Mouse (Mus musculus) kidney, embryonic 15.5 days (tissue): ENCODE data around the gene Ppfibp2. TPM values are rescaled to one million over a fixed set of nuclear protein-coding genes. Genes with fewer than 3 reads are reported as not detected.

Experiments
- ATAC-seq: fragments of 200-750 bp; cut with Nextera tagmentation; replicated peaks from 2 replicates; pipeline ENCODE4 v1.8.0; 2017; ENCODE audit warnings: moderate TSS enrichment; ENCODE audit not compliant: low FRiP score
- H3K27ac ChIP-seq: fragments of 300-500 bp; sonication (generic); 2 replicates; pipeline ENCODE4 v1.5.1; 2015; ENCODE audit warnings: mild to moderate bottlenecking, inconsistent platforms
- H3K27me3 ChIP-seq: fragments of 300-500 bp; sonication (generic); 2 replicates; pipeline ENCODE4 v1.6.1; 2015; ENCODE audit warnings: inconsistent platforms
- H3K36me3 ChIP-seq: fragments of 300-500 bp; sonication (generic); 2 replicates; pipeline ENCODE4 v1.6.1; 2015; ENCODE audit warnings: inconsistent platforms
- H3K4me1 ChIP-seq: fragments of 300-500 bp; sonication (generic); 2 replicates; pipeline ENCODE4 v1.6.1; 2015; ENCODE audit warnings: inconsistent platforms
- H3K4me2 ChIP-seq: fragments of 300-500 bp; sonication (generic); 2 replicates; pipeline ENCODE4 v1.6.1; 2015; ENCODE audit warnings: moderate library complexity, mild to moderate bottlenecking, inconsistent platforms
- H3K4me3 ChIP-seq: fragments of 300-500 bp; sonication (generic); replicated peaks from 2 replicates; pipeline ENCODE4 v1.5.1; 2015; ENCODE audit warnings: mild to moderate bottlenecking, inconsistent platforms
- H3K9ac ChIP-seq: fragments of 300-500 bp; sonication (generic); 2 replicates; pipeline ENCODE4 v1.6.1; 2015; ENCODE audit warnings: mild to moderate bottlenecking, inconsistent platforms
- H3K9me3 ChIP-seq: fragments of 300-500 bp; sonication (generic); replicated peaks from 2 replicates; pipeline ENCODE4 v1.6.1; 2016; ENCODE audit warnings: inconsistent platforms
- WGBS: fragments of 180-500 bp; shearing (Covaris S2); methylation state at CpG from one replicate; pipeline ENCODE4 v1.1.7; 2015; ENCODE audit warnings: mixed read lengths; 5-methylcytosine and 5-hydroxymethylcytosine counted together
- polyA plus RNA-seq: library from polyadenylated mRNA; unstranded; fragments of >200 nt; fragmentation: Nextera tagmentation; extraction: Ambion mirVana; gene quantifications from 2 replicates; pipeline ENCODE4 v1.2.1, GENCODE M21; 2015

The Ppfibp2 gene
- polyA plus RNA-seq, 1 experiment from 2014 or later: 5.6 TPM

DNA sequence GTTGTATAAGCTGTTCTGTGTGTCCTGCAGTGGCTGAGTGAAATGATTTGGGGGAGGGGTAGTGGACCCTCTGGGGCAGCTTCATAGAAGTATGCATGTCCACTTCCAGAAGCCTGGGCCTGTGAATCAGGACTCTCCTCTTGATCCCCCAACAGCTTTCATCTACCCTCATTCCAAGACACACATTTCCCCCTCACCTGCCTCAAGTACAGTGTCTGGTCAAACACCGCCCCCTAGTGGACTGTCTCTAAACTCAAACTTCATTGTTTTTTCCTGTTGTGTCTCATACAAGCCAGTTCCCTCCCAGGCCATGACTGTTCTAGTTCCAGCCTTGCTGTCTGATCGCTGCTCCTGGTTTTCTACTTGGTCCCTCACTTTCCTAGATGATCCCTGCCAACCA is 152.9 kb downstream of the Ppfibp2 start:
- no peak overlapping the region for H3K9ac ChIP-seq
- no peak; the same call in 1 of the 2 replicates for ATAC-seq
- H3K4me3 ChIP-seq: no peak overlapping the region
- H3K9me3 ChIP-seq: no peaks in the 10 kb centered on the region
- no peaks in the 10 kb centered on the region for H3K27me3 ChIP-seq
- 16% methylated on average over 2 of the region's 2 CpGs for WGBS
- H3K27ac ChIP-seq: no peak overlapping the region
- peaks cover 5% of the 10 kb centered on the region; the same call in 1 of the 2 replicates for H3K36me3 ChIP-seq
- no peaks in the 10 kb centered on the region for H3K4me1 ChIP-seq
- H3K4me2 ChIP-seq: no peak overlapping the region

- no peak; the same call in 1 of the 2 replicates for ATAC-seq
- no peak overlapping the region for H3K9ac ChIP-seq
These were observed 154.3 kb downstream of the Ppfibp2 start for GRCm38 (mm10) chr7:107749270-107749669.

GRCm38 (mm10) chr7:107749721-107750120 is 154.7 kb downstream of the Ppfibp2 start:
- no peak overlapping the region for H3K27ac ChIP-seq

More at GRCm38 (mm10) chr7:107749270-107749669, 154.3 kb downstream of the Ppfibp2 start:
- H3K27me3 ChIP-seq: no peaks in the 10 kb centered on the region
- 6% methylated on average over 3 of the region's 3 CpGs for WGBS
- no peak overlapping the region for H3K4me3 ChIP-seq
- no peaks in the 10 kb centered on the region for H3K36me3 ChIP-seq
- no peaks in the 10 kb centered on the region for H3K9me3 ChIP-seq
- H3K4me1 ChIP-seq: no peaks in the 10 kb centered on the region
- H3K27ac ChIP-seq: no peak overlapping the region
- H3K4me2 ChIP-seq: no peak overlapping the region

DNA sequence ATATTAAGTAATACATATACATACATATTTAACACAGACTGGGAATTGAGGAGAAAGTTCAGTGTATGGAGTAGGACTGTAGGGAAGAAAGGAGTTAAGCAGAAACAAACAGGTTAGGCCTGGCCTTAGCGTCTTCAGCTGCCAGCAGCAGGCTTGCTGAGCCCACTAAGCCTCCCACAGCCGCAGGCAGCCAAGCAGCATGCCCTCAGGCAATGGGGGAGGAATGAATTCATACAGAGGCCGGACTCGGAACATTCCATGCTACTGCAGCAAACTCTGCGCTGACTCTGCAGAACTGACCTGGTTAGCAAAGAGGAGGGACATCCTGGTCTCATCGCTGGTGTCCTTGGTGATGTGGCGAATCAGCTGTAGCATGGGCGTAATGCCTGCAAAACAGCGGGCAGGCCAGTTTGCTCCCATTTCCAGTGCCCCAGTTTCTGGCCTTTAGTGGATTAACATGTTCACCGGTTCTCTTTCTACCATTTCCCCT is 157.1 kb downstream of the Ppfibp2 start:
- H3K4me1 ChIP-seq: no peaks in the 10 kb centered on the region
- no peak for ATAC-seq
- 79% methylated on average over 10 of the region's 10 CpGs for WGBS
- H3K27ac ChIP-seq: no peak overlapping the region
- no peaks in the 10 kb centered on the region for H3K27me3 ChIP-seq
- no peak overlapping the region for H3K4me2 ChIP-seq
- H3K4me3 ChIP-seq: no peak overlapping the region
- H3K9ac ChIP-seq: no peak overlapping the region
- H3K9me3 ChIP-seq: no peaks in the 10 kb centered on the region
- no peaks in the 10 kb centered on the region for H3K36me3 ChIP-seq

More at GRCm38 (mm10) chr7:107749721-107750120, 154.7 kb downstream of the Ppfibp2 start:
- no peak for ATAC-seq
- H3K27me3 ChIP-seq: no peaks in the 10 kb centered on the region
- H3K4me2 ChIP-seq: no peak overlapping the region
- H3K4me3 ChIP-seq: no peak overlapping the region
- H3K36me3 ChIP-seq: no peaks in the 10 kb centered on the region
- no peaks in the 10 kb centered on the region for H3K4me1 ChIP-seq
- H3K9ac ChIP-seq: no peak overlapping the region
- 87% methylated on average over 4 of the region's 4 CpGs for WGBS
- H3K9me3 ChIP-seq: no peaks in the 10 kb centered on the region

DNA sequence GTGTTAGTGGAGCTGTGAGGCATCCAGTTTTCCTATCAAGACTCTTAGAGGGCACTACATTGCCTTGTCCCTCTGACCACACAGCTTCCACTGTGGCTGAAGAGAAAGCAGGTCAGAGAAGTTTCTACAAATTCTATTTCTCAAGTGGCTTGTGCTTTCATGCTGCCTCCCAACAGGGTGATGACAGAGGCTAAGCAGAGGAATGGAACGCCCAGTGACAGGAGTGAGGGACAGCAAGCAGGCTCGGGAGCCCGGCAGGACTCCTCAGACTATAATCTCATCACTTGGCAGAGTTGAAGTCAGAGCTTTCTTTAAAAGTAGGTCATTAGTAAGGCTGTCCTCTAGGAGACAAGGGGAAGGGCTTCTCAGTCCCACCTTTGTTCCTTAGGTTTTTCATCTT is 160.9 kb downstream of the Ppfibp2 start:
- no peaks in the 10 kb centered on the region for H3K27me3 ChIP-seq
- WGBS: 78% methylated on average over 3 of the region's 3 CpGs
- peaks cover 5% of the 10 kb centered on the region for H3K4me1 ChIP-seq
- no peaks in the 10 kb centered on the region for H3K9me3 ChIP-seq
- H3K9ac ChIP-seq: no peak overlapping the region
- no peaks in the 10 kb centered on the region for H3K36me3 ChIP-seq
- no peak overlapping the region for H3K4me2 ChIP-seq
- no peak overlapping the region for H3K27ac ChIP-seq
- no peak overlapping the region for H3K4me3 ChIP-seq
- no peak for ATAC-seq

GRCm38 (mm10) chr7:107756748-107757147 is 161.7 kb downstream of the Ppfibp2 start:
- no peaks in the 10 kb centered on the region for H3K36me3 ChIP-seq
- no peak overlapping the region for H3K27ac ChIP-seq
- ATAC-seq: no peak
- no peak overlapping the region for H3K4me3 ChIP-seq
- no peaks in the 10 kb centered on the region for H3K27me3 ChIP-seq
- H3K9ac ChIP-seq: no peak overlapping the region
- peaks cover 5% of the 10 kb centered on the region for H3K4me1 ChIP-seq
- H3K4me2 ChIP-seq: no peak overlapping the region
- no peaks in the 10 kb centered on the region for H3K9me3 ChIP-seq
- WGBS: 91% methylated on average over 2 of the region's 2 CpGs

DNA sequence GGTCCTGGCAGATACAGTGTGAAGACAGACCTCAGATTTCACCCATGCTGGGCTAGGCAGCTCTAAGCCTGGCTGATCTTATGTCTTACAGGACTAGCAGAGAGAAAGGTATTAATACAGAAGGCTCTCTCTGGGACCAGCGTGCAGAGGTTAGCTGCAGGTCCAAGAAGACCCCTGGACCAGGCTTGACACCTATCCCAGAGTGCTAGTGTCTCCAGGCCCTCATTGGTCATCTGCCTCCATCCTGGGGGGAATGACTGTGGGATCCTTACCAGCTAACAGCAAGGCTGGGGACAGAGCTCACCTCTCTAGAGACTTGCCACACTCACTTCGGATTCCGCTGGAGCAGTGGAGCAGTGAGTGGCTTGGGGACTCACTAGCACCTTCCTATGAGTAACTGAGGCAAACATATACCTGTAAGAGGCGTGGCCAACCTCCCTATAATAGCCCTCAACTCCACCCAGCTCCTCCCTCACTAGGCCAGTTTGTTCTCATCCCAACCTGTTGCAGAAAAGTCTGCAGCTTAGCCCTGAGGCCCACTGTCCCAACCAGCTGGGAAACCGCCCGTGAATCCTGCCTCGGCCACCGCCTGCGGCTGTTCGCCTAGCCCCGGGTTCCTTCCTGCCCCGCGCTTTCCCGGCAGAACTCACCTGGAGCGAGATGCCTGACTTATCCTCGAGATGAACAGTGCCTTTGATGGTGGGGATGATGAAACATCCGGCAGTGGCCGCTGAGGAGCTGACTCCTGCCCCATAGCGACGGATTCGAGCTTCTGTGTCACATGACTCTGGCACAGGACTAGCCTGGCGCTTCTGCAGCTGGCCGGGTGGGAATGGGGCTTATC is 162.5 kb downstream of the Ppfibp2 start, which contains the start of gene Cyb5r2:
Gene Cyb5r2 (minus strand): TSS at position 725 of the 844 bp plus-strand sequence.
- Histone ChIP-seq H3K4me2 (peak within 1 kb of the TSS; percentile 63), H3K4me3 (peak within 1 kb of the TSS; percentile 32), H3K9me3 (no peaks in the 10 kb centered on the region), H3K27me3 (no peaks in the 10 kb centered on the region), H3K9ac (no peak within 1 kb of the TSS), H3K4me1 (peaks cover 5% of the 10 kb centered on the region), H3K36me3 (no peaks in the 10 kb centered on the region), H3K27ac (no peak within 1 kb of the TSS)
- 11% methylated on average over 23 of the region's 23 CpGs for WGBS
- peak; percentile 82 for ATAC-seq

DNA sequence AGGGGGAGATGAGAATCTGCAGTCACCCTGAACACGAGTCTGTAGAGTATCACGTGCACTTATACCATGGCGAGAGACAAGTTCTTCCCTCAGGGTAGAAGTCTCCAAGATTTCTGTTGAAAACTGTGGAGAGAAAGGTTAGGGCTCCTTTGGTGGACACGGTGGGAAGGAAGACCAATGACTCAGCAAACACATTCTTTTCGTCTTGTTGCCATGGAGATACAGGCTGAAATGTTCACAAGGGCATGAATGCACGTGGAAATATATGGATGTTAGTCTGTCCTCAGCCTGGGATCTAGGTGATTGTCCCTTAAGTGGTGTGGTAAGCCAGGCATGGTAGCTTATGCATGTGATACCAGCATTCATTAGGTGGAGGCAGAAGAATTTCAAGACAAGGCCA is 175.8 kb downstream of the Ppfibp2 start:
- H3K4me1 ChIP-seq: no peaks in the 10 kb centered on the region
- H3K36me3 ChIP-seq: no peaks in the 10 kb centered on the region
- no peak overlapping the region for H3K4me3 ChIP-seq
- H3K27ac ChIP-seq: no peak overlapping the region
- H3K27me3 ChIP-seq: no peaks in the 10 kb centered on the region
- no peak overlapping the region for H3K9ac ChIP-seq
- no peaks in the 10 kb centered on the region for H3K9me3 ChIP-seq
- whole genome bisulfite sequencing: 57% methylated on average over 6 of the region's 6 CpGs
- no peak for ATAC-seq
- H3K4me2 ChIP-seq: no peak overlapping the region

GRCm38 (mm10) chr7:107778216-107778615 is 183.2 kb downstream of the Ppfibp2 start:
- Histone ChIP-seq H3K4me3 (no peak overlapping the region), H3K36me3 (no peaks in the 10 kb centered on the region), H3K27ac (no peak overlapping the region), H3K9me3 (no peaks in the 10 kb centered on the region), H3K4me1 (no peaks in the 10 kb centered on the region), H3K4me2 (no peak overlapping the region), H3K9ac (no peak overlapping the region), H3K27me3 (no peaks in the 10 kb centered on the region)
- ATAC-seq: no peak
- WGBS: 56% methylated on average over 1 of the region's 1 CpGs

DNA sequence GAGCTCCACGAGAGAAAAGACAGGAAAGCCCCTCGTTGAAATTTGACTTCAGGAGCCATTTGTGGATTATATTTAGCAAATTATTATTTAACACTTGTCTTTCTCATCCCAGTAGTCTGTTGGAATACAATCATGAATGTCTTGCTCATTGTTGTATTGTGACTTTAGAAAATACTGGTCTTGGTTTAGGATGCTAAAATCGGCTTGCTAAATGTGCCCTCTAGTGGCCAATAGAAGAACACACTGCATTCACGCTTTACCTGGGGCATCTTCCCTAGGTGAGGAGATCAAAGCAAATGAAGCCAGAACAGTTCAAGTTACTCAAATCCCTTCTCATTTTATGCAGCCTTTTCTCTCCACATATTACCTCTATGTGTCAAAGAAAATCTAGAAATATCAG is 184.6 kb downstream of the Ppfibp2 start:
- ATAC-seq: no peak
- Histone ChIP-seq H3K4me3 (no peak overlapping the region), H3K36me3 (no peaks in the 10 kb centered on the region), H3K27me3 (no peaks in the 10 kb centered on the region), H3K9me3 (no peaks in the 10 kb centered on the region), H3K27ac (no peak overlapping the region), H3K4me1 (no peaks in the 10 kb centered on the region), H3K9ac (no peak overlapping the region), H3K4me2 (no peak overlapping the region)
- 47% methylated on average over 4 of the region's 4 CpGs for WGBS

- Histone ChIP-seq H3K9me3 (no peaks in the 10 kb centered on the region), H3K4me3 (no peak overlapping the region), H3K9ac (no peak overlapping the region), H3K4me2 (no peak overlapping the region), H3K27me3 (no peaks in the 10 kb centered on the region), H3K36me3 (no peaks in the 10 kb centered on the region), H3K4me1 (no peaks in the 10 kb centered on the region), H3K27ac (no peak overlapping the region)
- 55% methylated on average over 3 of the region's 3 CpGs for WGBS
- ATAC-seq: no peak
These were observed 193.1 kb downstream of the Ppfibp2 start for GRCm38 (mm10) chr7:107787977-107788620.

DNA sequence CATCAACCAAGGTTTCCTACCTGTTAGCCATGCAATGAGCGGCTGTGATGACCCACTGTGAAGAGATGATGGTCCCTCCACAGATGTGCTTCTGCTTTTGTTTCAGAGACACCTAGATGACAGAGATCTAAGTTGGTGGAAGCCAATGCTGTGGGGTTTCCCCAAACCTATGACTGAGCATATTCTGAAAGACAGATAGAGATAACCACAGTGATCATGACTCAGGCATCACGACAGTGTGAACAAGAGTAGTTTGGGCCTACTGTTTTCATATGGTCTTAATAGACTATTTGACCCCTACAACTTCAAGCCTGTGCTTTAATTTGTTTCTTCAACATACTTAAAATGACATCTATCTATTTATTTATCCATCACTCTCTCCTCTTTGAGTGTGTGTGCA is 201.5 kb downstream of the Ppfibp2 start:
- H3K27ac ChIP-seq: no peak overlapping the region
- no peaks in the 10 kb centered on the region for H3K9me3 ChIP-seq
- H3K9ac ChIP-seq: no peak overlapping the region
- no peaks in the 10 kb centered on the region for H3K4me1 ChIP-seq
- no peak overlapping the region for H3K4me3 ChIP-seq
- H3K4me2 ChIP-seq: no peak overlapping the region
- no peaks in the 10 kb centered on the region for H3K36me3 ChIP-seq
- H3K27me3 ChIP-seq: no peaks in the 10 kb centered on the region
- WGBS: 92% methylated on average over 2 of the region's 2 CpGs
- no peak for ATAC-seq
